Comparison of ENCODE assay signal across 23 mouse cellular contexts in genomic region chr6:92752737-92753136, GRCm38 (mm10). TPM values are rescaled to one million over a fixed set of nuclear protein-coding genes. Genes with fewer than 3 reads are reported as not detected.
DNase-seq lines count a peak whose midpoint lies in the region; ATAC-seq and TF ChIP-seq lines count a peak whose summit lies in the region.
"Had no signal": no experiment of that assay in that cellular context is flagged by ENCODE, and none has a peak within 500 bp of the region (broad histone marks: within the 10 kb centered on the region; RNA-seq: fewer than 3 reads in every experiment).

No protein-coding gene starts in this region.

- H3K36me3 ChIP-seq in hindbrain, embryonic 16.5 days (ENCODE audit: control insufficient read depth, insufficient read depth, low read length): no peaks in the 10 kb centered on the region
- H3K36me3 ChIP-seq in hindbrain, embryonic 14.5 days (replicated peaks; ENCODE audit: control insufficient read depth, insufficient read depth): no peaks in the 10 kb centered on the region
- H3K36me3 ChIP-seq in forebrain, postnatal 0 days (ENCODE audit: insufficient read depth): no peaks in the 10 kb centered on the region
- H3K36me3 ChIP-seq: limb, embryonic 13.5 days; liver, embryonic 12.5 days; neural tube, embryonic 15.5 days had no signal

- H3K27ac ChIP-seq in hindbrain, embryonic 16.5 days (ENCODE audit: low read depth, low read length): no peak overlapping the region
- H3K27ac ChIP-seq in hindbrain, embryonic 14.5 days: no peak overlapping the region
- 0 out of 2 replicates have a peak overlapping the region, but pooled peaks have one; percentile 29 for H3K27ac ChIP-seq in forebrain, postnatal 0 days (ENCODE audit: low read depth, low read length)
- H3K27ac ChIP-seq: layer of hippocampus, adult 2 months; limb, embryonic 13.5 days; liver, embryonic 12.5 days; neural tube, embryonic 15.5 days had no signal

- no peaks in the 10 kb centered on the region for H3K9me3 ChIP-seq in hindbrain, embryonic 16.5 days (ENCODE audit: control insufficient read depth, low read length)
- no peaks in the 10 kb centered on the region for H3K9me3 ChIP-seq in hindbrain, embryonic 14.5 days (ENCODE audit: control insufficient read depth, low read length)
- H3K9me3 ChIP-seq in forebrain, postnatal 0 days (ENCODE audit: low read length): no peaks in the 10 kb centered on the region
- H3K9me3 ChIP-seq: limb, embryonic 13.5 days; liver, embryonic 12.5 days; neural tube, embryonic 15.5 days had no signal

- no peaks in the 10 kb centered on the region for H3K27me3 ChIP-seq in hindbrain, embryonic 16.5 days (replicated peaks; ENCODE audit: control insufficient read depth, insufficient read depth, low read length)
- H3K27me3 ChIP-seq in hindbrain, embryonic 14.5 days (ENCODE audit: control insufficient read depth, insufficient read depth, low read length): no peaks in the 10 kb centered on the region
- no peaks in the 10 kb centered on the region for H3K27me3 ChIP-seq in forebrain, postnatal 0 days (ENCODE audit: insufficient read depth, low read length)
- H3K27me3 ChIP-seq: limb, embryonic 13.5 days; liver, embryonic 12.5 days; neural tube, embryonic 15.5 days had no signal

- no peak for TF ChIP-seq CTCF in forebrain, postnatal 0 days (IDR thresholded peaks at IDR 0.05; ENCODE audit: low read depth)

- peak; percentile 80 for ATAC-seq in hindbrain, embryonic 16.5 days
- ATAC-seq in hindbrain, embryonic 14.5 days (ENCODE audit: low FRiP score): no peak; the same call in 1 of the 2 replicates
- peak; percentile 85 for ATAC-seq in forebrain, postnatal 0 days
- ATAC-seq in megakaryocyte progenitor cell, adult 5-6 weeks (replicated peaks; ENCODE audit: poor library complexity): no peak
- ATAC-seq: intestine, embryonic 16.5 days; liver, embryonic 12.5 days had no signal

- DNase-seq in cerebellum, postnatal 10 days: peak; percentile 13 to 24
- no peak for DNase-seq in cerebellum, adult 18-20 months
- no peak for DNase-seq in hindbrain, embryonic 14.5 days (ENCODE audit: low spot score)
- peak; percentile 16 for DNase-seq in retina, postnatal 1 day
- no peak for DNase-seq in retina, embryonic 14.5 days (ENCODE audit: low spot score)
- peak; percentile 70 for DNase-seq in forebrain, postnatal 0 days
- DNase-seq: cerebellum, adult 8-10 months; gastrocnemius, postnatal 14 days; heart, adult 11 months; kidney, adult 9 months; kidney, postnatal 14 days; layer of hippocampus, postnatal 36 days; lung, adult 18-20 months; lung, postnatal 10 days; thymus, postnatal 25 days had no signal

- 82% methylated on average over 2 of the region's 2 CpGs for WGBS in hindbrain, embryonic 16.5 days
- 78% methylated on average over 2 of the region's 2 CpGs for WGBS in hindbrain, embryonic 14.5 days
- 49% methylated on average over 2 of the region's 2 CpGs for WGBS in forebrain, postnatal 0 days

- no peak overlapping the region for H3K4me3 ChIP-seq in hindbrain, embryonic 16.5 days (ENCODE audit: low read length)
- no peak overlapping the region for H3K4me3 ChIP-seq in hindbrain, embryonic 14.5 days (replicated peaks; ENCODE audit: low read length)
- no peak overlapping the region for H3K4me3 ChIP-seq in forebrain, postnatal 0 days (ENCODE audit: low read depth, low read length)
- H3K4me3 ChIP-seq: layer of hippocampus, adult 2 months; limb, embryonic 13.5 days; liver, embryonic 12.5 days; neural tube, embryonic 15.5 days had no signal

- H3K4me2 ChIP-seq in hindbrain, embryonic 16.5 days (ENCODE audit: low read length): no peak overlapping the region
- H3K4me2 ChIP-seq in hindbrain, embryonic 14.5 days (replicated peaks): no peak overlapping the region
- H3K4me2 ChIP-seq in forebrain, postnatal 0 days (ENCODE audit: low read depth): no peak overlapping the region
- H3K4me2 ChIP-seq: heart, embryonic 11.5 days; limb, embryonic 13.5 days; liver, embryonic 12.5 days; neural tube, embryonic 15.5 days had no signal

- no peak overlapping the region for H3K9ac ChIP-seq in hindbrain, embryonic 16.5 days (ENCODE audit: low read depth, low read length)
- no peak overlapping the region for H3K9ac ChIP-seq in hindbrain, embryonic 14.5 days
- no peak overlapping the region for H3K9ac ChIP-seq in forebrain, postnatal 0 days
- H3K9ac ChIP-seq: limb, embryonic 13.5 days; liver, embryonic 12.5 days; neural tube, embryonic 15.5 days had no signal

- H3K4me1 ChIP-seq in hindbrain, embryonic 16.5 days (ENCODE audit: control insufficient read depth, insufficient read depth, low read depth, low read length): peaks cover 2% of the 10 kb centered on the region; the same call in 1 of the 2 replicates
- no peaks in the 10 kb centered on the region for H3K4me1 ChIP-seq in hindbrain, embryonic 14.5 days (replicated peaks; ENCODE audit: control insufficient read depth, insufficient read depth, low read length)
- no peaks in the 10 kb centered on the region for H3K4me1 ChIP-seq in forebrain, postnatal 0 days (ENCODE audit: insufficient read depth)
- H3K4me1 ChIP-seq: limb, embryonic 13.5 days; liver, embryonic 12.5 days; neural tube, embryonic 15.5 days had no signal

RNA-seq across cellular contexts. Expression of gene Prickle2, which starts 46.8 kb away (rescaled TPM):
- 13.6 and 16.3 TPM in 2 replicates for polyA plus RNA-seq in hindbrain, embryonic 16.5 days (2015; fragmentation: Nextera tagmentation; extraction: Ambion mirVana)
- 18.6 and 20.2 TPM in 2 replicates for polyA plus RNA-seq in hindbrain, embryonic 14.5 days (2014; fragmentation: Nextera tagmentation; extraction: Ambion mirVana)
- total RNA-seq in forebrain, postnatal 0 days (2014; rRNA removed): 28.0 and 29.4 TPM in 2 replicates
- 6.2 and 8.4 TPM in 2 replicates for polyA plus RNA-seq in forebrain, postnatal 0 days (2015; fragmentation: Nextera tagmentation; extraction: Ambion mirVana)
- not detected in 2 replicates for total RNA-seq in megakaryocyte progenitor cell, adult 5-6 weeks (2015)
- 0.04 TPM in 1 of 2 replicates, not detected in the other for total RNA-seq in megakaryocyte progenitor cell, adult 5-6 weeks (2017)

Comparison
In these comparisons a context has a peak if more than half of its experiments do, and no peak if none do; other contexts are left out.
1. DNase-seq: peak in cerebellum, postnatal 10 days (2 of 2), retina, postnatal 1 day (single experiment) and forebrain, postnatal 0 days (single experiment); none in cerebellum, adult 18-20 months (0 of 2), hindbrain, embryonic 14.5 days (single experiment) and retina, embryonic 14.5 days (single experiment).
2. ATAC-seq: peak in hindbrain, embryonic 16.5 days (single experiment) and forebrain, postnatal 0 days (single experiment); none in hindbrain, embryonic 14.5 days (single experiment) and megakaryocyte progenitor cell, adult 5-6 weeks (single experiment).